Mouse (Mus musculus) CD4-positive, CD25-positive, alpha-beta regulatory T cell, adult 4 months (primary cell): ENCODE data around the gene Smco3. TPM values are rescaled to one million over a fixed set of nuclear protein-coding genes. Genes with fewer than 3 reads are reported as not detected.

ENCODE experiments used
- ATAC-seq: one replicate; pipeline ENCODE4 v1.8.0; 2017
- polyA plus RNA-seq, 2 experiments: library from polyadenylated mRNA; unstranded; fragments of 100-300 nt; shearing (Covaris generic); gene quantifications; one replicate each; pipeline ENCODE4 v1.2.1; 2017

Gene Smco3
- polyA plus RNA-seq, 2 experiments from 2014 or later: not detected

DNA sequence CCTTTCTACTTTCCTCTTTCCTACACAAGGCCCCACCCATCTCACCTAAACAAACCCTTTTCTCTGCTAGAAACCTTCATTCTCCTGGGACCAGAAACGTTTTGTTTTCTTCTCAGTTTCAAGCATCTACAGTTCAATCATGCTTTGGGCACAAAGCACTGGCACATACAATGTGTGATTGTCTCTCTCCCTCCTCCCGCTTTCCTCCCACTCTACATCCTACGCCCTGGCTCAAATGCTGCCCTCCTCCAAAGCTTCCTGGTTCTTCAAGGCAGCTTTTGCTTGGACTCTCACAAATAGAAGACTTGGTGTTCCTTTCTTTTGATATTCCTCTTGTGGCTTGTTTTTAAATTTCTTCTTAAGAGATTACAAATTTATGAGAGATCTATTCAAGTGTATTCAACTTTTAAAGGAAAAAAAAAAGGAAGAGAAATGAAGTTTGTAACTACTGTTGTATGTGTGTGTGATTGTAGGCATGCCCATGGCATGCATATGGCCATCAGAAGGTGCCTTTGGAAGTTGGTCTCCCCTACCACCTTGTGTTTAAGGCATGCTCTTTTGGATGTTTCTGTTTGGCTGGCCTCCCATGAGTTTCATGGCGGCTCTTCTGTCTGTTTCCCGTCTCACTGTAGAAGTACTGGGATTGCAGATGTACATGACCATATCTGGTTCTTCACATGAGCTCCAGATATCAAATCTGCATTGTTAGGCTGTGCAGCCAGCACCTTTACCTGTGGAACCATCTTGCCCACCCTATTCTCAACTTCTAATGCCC, 10.6 kb upstream of the Smco3 start:
- ATAC-seq: no peak

DNA sequence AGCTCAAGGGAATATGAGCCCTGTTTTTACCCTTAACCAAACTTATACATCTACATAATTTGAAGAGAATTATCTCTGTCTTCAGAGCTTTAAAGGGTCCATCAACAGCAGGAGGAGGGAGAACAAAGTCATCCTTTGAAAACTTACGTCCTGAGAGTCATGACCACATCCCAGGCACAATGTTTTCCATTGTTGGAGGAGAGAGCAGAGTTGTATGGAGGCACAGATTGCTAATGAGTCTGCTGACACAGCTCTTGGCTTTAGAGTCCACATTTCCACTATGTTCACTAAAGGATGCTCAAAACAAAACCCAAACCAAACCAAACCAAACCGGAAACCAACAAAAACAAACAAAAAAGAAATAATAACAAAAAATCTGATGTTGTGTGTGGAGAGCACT, 9.7 kb upstream of the Smco3 start:
- no peak for ATAC-seq

- ATAC-seq: no peak
Observed at GRCm38 (mm10) chr6:136837323-136837722, 2.1 kb upstream of the Smco3 start.

GRCm38 (mm10) chr6:136831712-136832111, 3.5 kb downstream of the Smco3 start:
- peak; percentile 13 for ATAC-seq

- no peak for ATAC-seq
Observed at GRCm38 (mm10) chr6:136828681-136829080, 6.6 kb downstream of the Smco3 start.

GRCm38 (mm10) chr6:136827881-136828561, 7.2 kb downstream of the Smco3 start, which contains the start of gene Wbp11:
Gene Wbp11, minus strand, starts transcription at chr6:136828233.
- peak; percentile 98 for ATAC-seq

- ATAC-seq: no peak
Observed at GRCm38 (mm10) chr6:136827516-136827880, 7.8 kb downstream of the Smco3 start, which contains the start of gene BC049715. Gene BC049715, plus strand, starts transcription at chr6:136827626.

- ATAC-seq: no peak
Observed at GRCm38 (mm10) chr6:136827116-136827515, 8.1 kb downstream of the Smco3 start.

DNA sequence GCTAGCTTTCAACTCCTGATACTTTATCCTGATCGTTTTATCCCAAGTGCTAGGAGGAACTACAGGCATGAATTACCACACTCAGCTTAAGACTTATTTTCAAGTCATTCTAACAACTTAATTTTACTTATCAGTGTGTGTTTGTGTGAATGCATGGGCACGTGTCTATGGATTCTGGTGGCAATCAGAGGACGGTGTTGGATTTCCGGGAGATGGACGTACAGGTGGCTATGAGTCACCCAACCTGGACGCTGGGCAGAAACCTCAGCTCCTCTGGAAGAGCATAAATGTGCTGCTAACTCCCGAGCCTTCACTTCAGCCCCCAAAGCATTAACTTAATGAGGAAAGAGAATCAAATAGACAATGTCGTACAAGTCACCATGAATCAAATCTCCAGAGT, 10.3 kb downstream of the Smco3 start:
- ATAC-seq: no peak

GRCm38 (mm10) chr6:136821086-136821485, 14.2 kb downstream of the Smco3 start:
- no peak for ATAC-seq

DNA sequence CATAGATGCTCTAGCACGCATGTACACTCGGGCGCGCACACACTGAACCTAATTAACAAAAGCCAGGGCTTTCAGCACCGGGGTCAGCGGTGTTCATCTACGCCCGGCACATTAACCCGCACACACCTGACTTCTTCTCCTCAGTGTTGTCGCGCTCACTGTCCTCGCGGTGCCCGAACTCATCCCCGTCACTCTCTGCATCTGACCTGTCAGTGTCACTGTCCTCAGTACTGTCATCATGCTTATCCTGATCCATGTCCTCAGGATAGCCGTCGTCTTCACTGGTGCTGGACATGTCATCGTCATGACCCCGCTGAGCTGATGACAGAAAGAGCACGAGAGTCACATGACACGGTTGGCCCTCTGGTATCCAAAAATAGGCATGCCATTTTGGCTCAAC, 14.9 kb downstream of the Smco3 start:
- ATAC-seq: no peak

DNA sequence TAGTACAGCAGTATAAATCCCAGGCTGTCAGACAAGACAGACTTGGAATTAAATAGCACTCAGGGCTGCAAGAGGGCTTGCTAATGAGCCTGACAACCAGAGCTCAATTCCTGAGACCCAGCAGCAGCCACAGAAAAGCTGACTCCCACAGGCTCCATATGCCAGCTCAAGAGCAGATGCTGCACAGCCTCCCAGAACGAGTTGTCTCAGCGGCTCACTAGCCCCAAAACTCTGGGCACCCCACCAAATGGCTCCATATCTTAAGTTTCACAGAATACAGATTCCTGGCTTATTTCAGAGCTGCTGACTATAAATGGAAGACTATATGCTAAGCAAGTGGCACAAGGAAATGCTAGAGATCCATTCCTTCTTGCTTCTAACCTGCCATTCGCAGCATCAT, 17.7 kb downstream of the Smco3 start:
- no peak for ATAC-seq

DNA sequence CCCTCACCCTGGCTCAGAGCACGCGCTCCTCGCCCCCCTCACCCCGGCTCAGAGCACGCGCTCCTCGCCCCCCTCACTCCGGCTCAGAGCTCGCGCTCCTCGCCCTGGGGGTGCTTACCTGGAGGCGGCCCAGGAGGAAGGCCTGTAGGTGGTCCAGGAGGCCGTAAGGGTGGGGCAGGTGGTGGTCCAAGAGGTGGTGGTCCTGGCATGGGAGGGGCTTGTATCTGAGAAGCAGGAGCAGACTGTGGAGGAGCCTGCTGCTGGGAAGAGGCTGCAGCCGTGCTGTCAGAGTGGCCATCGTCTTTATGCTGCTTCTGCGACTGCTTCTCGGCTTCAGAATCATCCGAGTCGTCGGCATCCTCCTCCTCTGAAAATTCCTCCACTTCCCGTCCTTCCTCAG, 18.4 kb downstream of the Smco3 start:
- no peak for ATAC-seq

DNA sequence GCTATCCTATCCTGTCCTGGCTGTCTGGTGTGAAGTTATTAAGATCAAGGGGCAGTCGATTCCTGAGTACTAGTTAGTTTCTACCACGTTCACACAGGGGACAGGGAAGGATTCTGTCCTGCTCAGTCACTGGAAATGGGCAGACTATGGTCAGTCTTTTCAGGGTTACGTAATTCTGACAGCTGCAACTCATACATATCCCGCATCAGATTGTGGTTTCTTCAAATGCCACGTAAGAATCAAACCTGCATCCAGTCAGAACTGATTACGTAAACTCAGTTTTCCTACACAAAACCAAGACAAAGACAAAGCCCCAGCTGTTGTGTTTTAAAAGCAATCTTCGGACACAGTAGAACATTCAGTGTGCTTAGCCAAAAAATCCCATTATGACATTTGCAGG, 19.9 kb downstream of the Smco3 start:
- ATAC-seq: no peak

- no peak for ATAC-seq
Observed at GRCm38 (mm10) chr6:136813117-136813516, 22.1 kb downstream of the Smco3 start.

- no peak for ATAC-seq
Observed at GRCm38 (mm10) chr6:136811196-136811595, 24.1 kb downstream of the Smco3 start.

DNA sequence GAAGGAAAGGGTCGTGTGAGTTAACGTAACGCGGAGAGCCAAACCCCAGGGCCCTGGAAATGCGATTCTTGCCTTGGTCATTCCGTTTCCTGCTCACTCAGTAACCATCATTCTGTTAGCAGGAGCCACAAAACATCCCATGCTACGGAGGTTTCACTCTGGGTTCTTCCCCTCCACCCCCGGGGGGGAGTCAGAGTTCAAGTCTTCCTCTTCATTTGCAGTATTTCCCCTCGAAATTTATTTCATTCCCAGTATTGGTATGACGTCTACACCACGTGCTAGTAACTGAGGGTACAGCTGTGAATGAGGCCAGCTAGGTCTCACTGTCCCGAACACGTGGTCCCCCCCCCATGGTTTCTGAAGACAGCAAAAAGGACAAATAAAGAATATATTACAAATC, 25.6 kb downstream of the Smco3 start:
- no peak for ATAC-seq

DNA sequence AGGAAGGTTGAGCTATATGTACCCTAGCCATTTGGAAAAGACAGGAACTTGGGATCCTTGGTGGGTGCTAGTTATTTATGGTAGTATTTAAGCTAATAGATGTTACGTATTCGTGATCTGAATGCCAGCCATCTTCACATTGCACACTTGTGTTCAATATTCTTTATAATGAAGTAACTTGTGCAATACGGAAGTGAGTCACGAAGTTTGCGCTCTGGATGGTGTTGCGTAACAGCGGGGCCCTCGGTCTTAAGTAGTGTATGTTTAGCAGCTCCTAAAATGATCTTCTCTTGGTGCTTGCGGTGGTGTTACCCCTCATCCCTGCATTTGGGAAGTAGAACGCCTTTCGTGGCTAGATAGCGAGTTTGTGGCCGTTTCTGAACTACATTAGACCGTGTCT, 26.2 kb downstream of the Smco3 start:
- ATAC-seq: peak; percentile 40

DNA sequence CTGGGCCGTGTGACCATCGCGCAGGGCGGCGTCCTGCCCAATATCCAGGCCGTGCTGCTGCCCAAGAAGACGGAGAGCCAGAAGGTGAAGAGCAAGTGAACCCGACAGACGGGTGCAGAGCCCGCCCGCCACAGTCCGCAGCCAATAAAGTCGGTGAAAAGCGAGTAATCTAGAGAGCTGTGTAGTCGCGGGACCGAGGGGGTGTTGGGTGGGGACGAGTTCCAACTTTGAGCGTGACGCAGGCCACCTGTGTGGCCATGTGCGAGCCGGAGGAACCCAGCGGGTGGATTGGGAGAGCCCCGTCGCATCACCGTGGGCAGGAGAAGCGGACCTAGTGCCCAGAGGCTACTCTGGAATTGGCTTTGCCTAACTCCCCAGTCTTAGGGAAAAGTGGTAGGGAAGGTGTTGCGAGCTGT, 26.6 kb downstream of the Smco3 start:
- peak; percentile 9 for ATAC-seq

- peak; percentile 72 for ATAC-seq
Observed at GRCm38 (mm10) chr6:136808014-136808417, 27.2 kb downstream of the Smco3 start, which contains the start of gene H2afj. Gene H2afj, plus strand, starts transcription at chr6:136808244.

- no peak for ATAC-seq
Observed at GRCm38 (mm10) chr6:136807395-136808013, 27.7 kb downstream of the Smco3 start.

- no peak for ATAC-seq
Observed at GRCm38 (mm10) chr6:136806819-136807218, 28.4 kb downstream of the Smco3 start.

GRCm38 (mm10) chr6:136805409-136805775, 29.9 kb downstream of the Smco3 start:
- ATAC-seq: no peak
